Mouse (Mus musculus) kidney, adult 11 months (tissue): ENCODE measurements around the gene Zfand4.
"Not testable (repeated sequence)": the region's sequence is repeated elsewhere in the genome, so short reads cannot be mapped to it uniquely, and the experiment has no call there.

Experiments
- DNase-seq: peaks from one replicate; pipeline ENCODE4 v3.0.0; 2022

The Zfand4 gene

GRCm38 (mm10) chr6:116264018-116264651 is at the start of gene Zfand4:
TSS of gene Zfand4 (plus strand) at chr6:116264222.
- peak; percentile 83 for DNase-seq

GRCm38 (mm10) chr6:116227767-116228166 is 36.3 kb upstream of the Zfand4 start:
- DNase-seq = no peak

GRCm38 (mm10) chr6:116228785-116229525 is 35.1 kb upstream of the Zfand4 start:
- peak; percentile 26 for DNase-seq

GRCm38 (mm10) chr6:116234821-116235220 is 29.2 kb upstream of the Zfand4 start:
- not testable (repeated sequence) for DNase-seq

- DNase-seq = no peak
Measured at GRCm38 (mm10) chr6:116235336-116235735, 28.7 kb upstream of the Zfand4 start.

- no peak for DNase-seq
Measured at GRCm38 (mm10) chr6:116238083-116238482, 25.9 kb upstream of the Zfand4 start.

- no peak for DNase-seq
Measured at GRCm38 (mm10) chr6:116240371-116240770, 23.7 kb upstream of the Zfand4 start.

GRCm38 (mm10) chr6:116259649-116260048 is 4.4 kb upstream of the Zfand4 start:
- DNase-seq = no peak

GRCm38 (mm10) chr6:116260481-116260880 is 3.5 kb upstream of the Zfand4 start:
- DNase-seq = no peak

GRCm38 (mm10) chr6:116262824-116263223 is 1.2 kb upstream of the Zfand4 start:
- no peak for DNase-seq

- DNase-seq = no peak
Measured at GRCm38 (mm10) chr6:116264836-116265235, 814 bp downstream of the Zfand4 start.

- no peak for DNase-seq
Measured at GRCm38 (mm10) chr6:116265603-116266002, 1.6 kb downstream of the Zfand4 start.

GRCm38 (mm10) chr6:116266273-116267109 is 2.5 kb downstream of the Zfand4 start:
- DNase-seq = no peak

GRCm38 (mm10) chr6:116267110-116267423 is 3.0 kb downstream of the Zfand4 start:
- DNase-seq = no peak

GRCm38 (mm10) chr6:116275695-116276094 is 11.7 kb downstream of the Zfand4 start:
- no peak for DNase-seq

- no peak for DNase-seq
Measured at GRCm38 (mm10) chr6:116278679-116279317, 14.8 kb downstream of the Zfand4 start.

- DNase-seq = no peak
Measured at GRCm38 (mm10) chr6:116281014-116281413, 17.0 kb downstream of the Zfand4 start.

GRCm38 (mm10) chr6:116282546-116282945 is 18.5 kb downstream of the Zfand4 start:
- DNase-seq = no peak

GRCm38 (mm10) chr6:116283280-116283679 is 19.3 kb downstream of the Zfand4 start:
- DNase-seq = no peak

- no peak for DNase-seq
Measured at GRCm38 (mm10) chr6:116286321-116286720, 22.3 kb downstream of the Zfand4 start.

- peak; percentile 85 for DNase-seq
Measured at GRCm38 (mm10) chr6:116286870-116287575, 23.0 kb downstream of the Zfand4 start.

- no peak for DNase-seq
Measured at GRCm38 (mm10) chr6:116311411-116311810, 47.4 kb downstream of the Zfand4 start.

GRCm38 (mm10) chr6:116319259-116319658 is 55.2 kb downstream of the Zfand4 start:
- DNase-seq = no peak
